Mouse (Mus musculus) heart, embryonic 12.5 days (tissue): ENCODE data around the gene Adgrl4. TPM values are rescaled to one million over a fixed set of nuclear protein-coding genes. Genes with fewer than 3 reads are reported as not detected.

Source experiments
- ATAC-seq: fragments of 200-750 bp; cut with Nextera tagmentation; 2 replicates; pipeline ENCODE4 v1.8.0; 2017; ENCODE audit warnings: moderate TSS enrichment, moderate library complexity; ENCODE audit not compliant: insufficient number of reproducible peaks, low FRiP score
- H3K27ac ChIP-seq: fragments of 300-500 bp; sonication (generic); 2 replicates; pipeline ENCODE4 v1.5.1; 2016; ENCODE audit warnings: mild to moderate bottlenecking, moderate library complexity; ENCODE audit not compliant: poor library complexity, severe bottlenecking
- H3K27me3 ChIP-seq: fragments of 300-500 bp; sonication (generic); replicated peaks from 2 replicates; pipeline ENCODE4 v1.6.1; 2016; ENCODE audit warnings: mild to moderate bottlenecking, moderate library complexity
- H3K36me3 ChIP-seq: fragments of 300-500 bp; sonication (generic); 2 replicates; pipeline ENCODE4 v1.6.1; 2016; ENCODE audit warnings: mild to moderate bottlenecking, moderate library complexity
- H3K4me1 ChIP-seq: fragments of 300-500 bp; sonication (generic); replicated peaks from 2 replicates; pipeline ENCODE4 v1.6.1; 2016; ENCODE audit warnings: mild to moderate bottlenecking
- H3K4me2 ChIP-seq: fragments of 300-500 bp; sonication (generic); 2 replicates; pipeline ENCODE4 v1.6.1; 2016; ENCODE audit warnings: mild to moderate bottlenecking, moderate library complexity
- H3K4me3 ChIP-seq: fragments of 300-500 bp; sonication (generic); 2 replicates; pipeline ENCODE4 v1.5.1; 2016; ENCODE audit warnings: mild to moderate bottlenecking
- H3K9ac ChIP-seq: fragments of 300-500 bp; sonication (generic); 2 replicates; pipeline ENCODE4 v1.6.1; 2016; ENCODE audit warnings: mild to moderate bottlenecking, moderate library complexity
- H3K9me3 ChIP-seq: fragments of 300-500 bp; sonication (generic); replicated peaks from 2 replicates; pipeline ENCODE4 v1.6.1; 2016; ENCODE audit warnings: mild to moderate bottlenecking, moderate library complexity
- WGBS: fragments of 180-500 bp; shearing (Covaris S2); methylation state at CpG from one replicate; pipeline ENCODE4 v1.1.7; 2016; 5-methylcytosine and 5-hydroxymethylcytosine counted together
- polyA plus RNA-seq: library from polyadenylated mRNA; unstranded; fragments of >200 nt; fragmentation: Nextera tagmentation; extraction: Ambion mirVana; gene quantifications from 2 replicates; pipeline ENCODE4 v1.2.1, GENCODE M21; 2016

Gene Adgrl4
- polyA plus RNA-seq, 1 experiment from 2014 or later, result 8.9 TPM

DNA sequence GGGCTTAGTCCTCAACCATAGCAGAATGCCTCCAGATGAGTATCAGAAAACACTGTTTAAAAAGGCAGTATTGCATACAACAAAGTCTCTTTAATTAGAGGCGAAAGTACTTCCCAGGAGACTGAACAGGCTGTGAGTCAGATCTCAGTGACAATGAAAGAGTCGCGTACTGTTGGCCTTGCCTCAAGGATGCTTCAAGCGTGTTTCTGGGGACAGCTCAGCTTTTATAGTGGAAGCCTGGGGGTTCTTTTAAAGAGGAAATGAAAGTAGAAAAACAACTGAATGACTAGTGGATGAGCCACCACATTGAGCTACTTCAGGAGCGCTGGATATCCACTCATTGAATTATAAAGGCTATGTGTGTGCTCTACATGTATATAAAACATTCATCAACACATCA lies 134.4 kb downstream of the Adgrl4 start:
- Histone ChIP-seq H3K9me3 (no peaks in the 10 kb centered on the region), H3K27ac (no peak overlapping the region), H3K36me3 (no peaks in the 10 kb centered on the region), H3K27me3 (no peaks in the 10 kb centered on the region), H3K4me2 (no peak overlapping the region), H3K4me1 (no peaks in the 10 kb centered on the region), H3K4me3 (no peak overlapping the region), H3K9ac (no peak overlapping the region)
- WGBS, result 87% methylated on average over 5 of the region's 5 CpGs
- ATAC-seq, result no peak

DNA sequence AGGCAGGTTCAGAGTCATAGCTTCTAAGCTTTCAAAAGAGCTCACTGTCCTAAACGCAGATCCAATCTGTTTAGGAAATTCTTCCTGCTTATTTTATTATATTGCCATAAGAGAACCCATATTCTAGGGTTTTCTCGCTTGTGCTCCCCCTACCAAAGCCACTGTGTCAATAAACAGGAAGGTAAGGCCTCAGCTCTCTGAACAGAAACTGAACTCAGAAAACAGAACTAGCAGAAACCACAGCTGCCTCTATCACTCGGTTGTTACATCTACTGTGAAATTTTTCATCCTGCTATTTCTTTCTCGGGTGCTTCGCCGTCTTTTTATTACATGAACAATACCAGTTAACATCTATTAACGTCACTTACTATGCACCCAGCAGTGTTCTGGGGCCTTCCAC lies 137.6 kb downstream of the Adgrl4 start:
- Histone ChIP-seq H3K9me3 (no peaks in the 10 kb centered on the region), H3K27ac (no peak overlapping the region), H3K36me3 (no peaks in the 10 kb centered on the region), H3K4me2 (no peak overlapping the region), H3K4me1 (no peaks in the 10 kb centered on the region), H3K4me3 (no peak overlapping the region), H3K9ac (no peak overlapping the region), H3K27me3 (no peaks in the 10 kb centered on the region)
- no peak for ATAC-seq
- WGBS, result 83% methylated on average over 7 of the region's 7 CpGs

DNA sequence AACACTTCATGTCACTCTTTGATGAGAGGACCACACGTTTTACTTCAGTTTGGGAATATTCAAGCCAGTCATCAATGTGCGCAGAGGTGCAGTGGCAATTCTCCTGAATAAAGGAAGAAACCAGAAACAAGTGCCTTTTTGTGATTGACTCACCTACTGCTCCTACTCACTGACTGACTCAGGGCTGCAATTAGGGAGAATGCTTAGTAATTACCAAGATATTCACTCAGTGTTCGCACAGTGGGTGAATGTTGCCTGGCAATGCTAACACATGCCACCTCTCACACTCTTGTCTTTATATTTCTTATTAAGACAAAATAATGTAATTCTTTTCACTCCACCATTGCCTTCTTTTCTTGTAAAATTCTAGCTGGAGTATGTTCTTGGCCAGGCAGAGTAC lies 138.5 kb downstream of the Adgrl4 start:
- no peak overlapping the region for H3K4me2 ChIP-seq
- no peak for ATAC-seq

DNA sequence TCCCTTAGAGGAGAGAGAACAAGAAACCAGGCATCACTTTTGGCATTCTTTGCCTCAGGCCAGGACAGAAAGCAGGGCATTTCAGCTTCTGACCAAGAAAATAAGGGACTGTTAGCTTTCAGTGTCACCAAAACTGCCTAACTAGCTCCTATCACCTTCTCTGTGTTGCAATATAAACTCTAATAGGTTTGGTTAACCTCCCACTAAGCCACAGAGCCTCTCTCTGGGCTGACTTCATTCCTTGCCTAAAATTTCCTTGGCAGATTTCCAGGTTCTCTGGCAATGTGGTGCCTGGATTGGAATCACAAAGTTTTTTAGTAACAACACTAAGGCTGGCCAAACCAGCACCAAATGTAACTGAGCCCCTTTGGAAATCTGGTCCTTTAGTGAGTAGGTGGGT lies 154.2 kb downstream of the Adgrl4 start:
- Histone ChIP-seq H3K27ac (no peak overlapping the region), H3K9me3 (0 out of 2 replicates have a peak, but pooled peaks cover 4% of the 10 kb centered on the region), H3K36me3 (no peaks in the 10 kb centered on the region), H3K27me3 (no peaks in the 10 kb centered on the region), H3K9ac (no peak overlapping the region), H3K4me1 (no peaks in the 10 kb centered on the region), H3K4me2 (no peak overlapping the region), H3K4me3 (no peak overlapping the region)
- ATAC-seq, result no peak

More for the DNA sequence above, 138.5 kb downstream of the Adgrl4 start:
- Histone ChIP-seq H3K4me3 (no peak overlapping the region), H3K36me3 (no peaks in the 10 kb centered on the region), H3K27ac (no peak overlapping the region), H3K4me1 (no peaks in the 10 kb centered on the region), H3K9ac (no peak overlapping the region), H3K27me3 (no peaks in the 10 kb centered on the region), H3K9me3 (no peaks in the 10 kb centered on the region)
- WGBS, result 83% methylated on average over 3 of the region's 3 CpGs
